Mouse (Mus musculus) mesoderm, embryonic 11.5 days (tissue): Measurements from ENCODE around the gene Gm49450.
"Not testable (repeated sequence)": the region's sequence is repeated elsewhere in the genome, so short reads cannot be mapped to it uniquely, and the experiment has no call there.

Experiments used
- DNase-seq: peaks from one replicate; pipeline ENCODE4 v3.0.0-alpha.2; 2012; ENCODE audit warnings: low read depth, low spot score

The Gm49450 gene

DNA sequence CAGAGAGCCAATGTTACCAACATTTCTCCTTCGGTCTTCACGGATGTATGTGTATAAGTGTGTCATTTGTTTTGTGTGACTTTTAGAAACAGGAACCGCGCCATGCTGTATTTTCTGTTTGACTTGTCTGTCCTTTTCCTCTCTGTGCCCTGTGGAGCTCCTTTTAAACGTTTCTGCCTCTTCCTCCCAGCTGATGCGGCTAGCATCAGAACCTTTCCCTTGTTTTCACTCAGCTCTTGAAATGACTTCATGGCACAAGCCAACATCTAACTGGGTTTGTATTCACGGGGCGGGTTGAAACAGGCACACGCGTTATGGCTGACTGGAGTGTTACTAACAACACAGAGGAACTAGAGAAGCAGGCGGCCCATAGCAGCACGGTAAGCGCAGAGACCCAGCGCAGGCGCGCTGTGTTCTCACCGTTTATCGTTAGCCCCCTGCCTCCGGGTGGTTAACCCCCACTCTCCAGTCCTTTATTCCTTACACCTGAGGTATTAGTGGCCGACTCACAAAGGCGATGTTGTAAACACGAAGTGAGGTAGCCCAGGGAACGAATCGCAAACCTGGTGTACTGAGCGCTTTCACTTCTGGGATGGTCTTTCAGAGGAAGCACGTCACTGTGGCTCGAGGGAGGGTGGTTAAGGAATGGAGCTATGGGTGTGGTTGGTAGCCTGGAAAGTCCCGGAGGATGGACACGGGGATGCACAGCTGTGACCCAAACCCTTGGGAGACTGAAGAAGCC lies 32.1 kb upstream of the Gm49450 start:
- peak; percentile 74 for DNase-seq

DNA sequence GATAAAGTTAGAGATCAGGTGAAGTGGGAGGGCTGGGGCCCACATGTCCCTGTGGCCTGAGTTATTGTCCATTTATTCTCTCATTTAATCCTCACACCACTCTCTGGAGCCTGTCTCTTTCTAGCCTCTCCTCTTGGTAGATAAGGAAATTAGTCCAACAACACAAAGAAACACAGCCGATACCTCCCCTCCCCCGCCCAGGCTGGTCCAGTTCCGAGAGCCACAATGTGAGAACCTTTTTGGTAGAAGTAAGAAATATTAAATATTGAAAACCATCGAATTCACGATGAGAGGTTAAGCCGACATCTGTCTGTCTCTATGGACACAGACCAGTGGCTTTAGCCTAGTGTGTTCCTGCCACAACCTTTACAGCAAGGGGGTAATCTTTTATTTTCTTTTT lies 31.3 kb upstream of the Gm49450 start:
- DNase-seq = no peak

DNA sequence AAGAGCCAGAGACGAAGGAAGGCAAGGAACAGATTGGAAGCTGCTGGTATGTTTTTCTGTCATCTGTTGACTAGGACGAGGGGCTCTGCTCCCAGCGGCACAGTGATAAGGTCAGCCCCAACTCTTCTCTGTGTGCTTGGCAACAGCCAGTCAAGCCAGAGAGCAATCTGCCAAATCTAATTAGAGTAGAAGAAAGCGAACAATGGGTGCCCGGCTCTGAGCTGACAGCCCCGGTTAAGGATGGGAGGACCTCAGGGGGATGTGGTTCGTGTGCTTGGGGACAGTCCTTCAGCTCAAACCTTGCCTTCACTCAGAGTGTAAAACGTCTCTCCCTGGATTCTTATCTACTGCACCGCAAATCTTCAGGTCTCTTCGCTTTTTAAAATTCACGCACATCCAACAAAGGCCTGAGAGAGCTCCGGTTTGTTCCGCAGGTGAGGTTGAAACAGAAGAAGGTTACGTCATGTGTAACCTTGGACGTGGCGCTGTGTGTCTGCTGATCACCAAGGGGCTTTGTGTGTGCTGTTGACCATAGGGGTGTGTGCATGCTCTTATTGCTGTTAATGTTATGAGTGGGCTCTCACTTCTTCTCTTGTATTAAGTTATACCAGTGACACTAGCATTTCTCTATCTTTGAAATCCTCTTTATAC lies 30.2 kb upstream of the Gm49450 start:
- DNase-seq = no peak

DNA sequence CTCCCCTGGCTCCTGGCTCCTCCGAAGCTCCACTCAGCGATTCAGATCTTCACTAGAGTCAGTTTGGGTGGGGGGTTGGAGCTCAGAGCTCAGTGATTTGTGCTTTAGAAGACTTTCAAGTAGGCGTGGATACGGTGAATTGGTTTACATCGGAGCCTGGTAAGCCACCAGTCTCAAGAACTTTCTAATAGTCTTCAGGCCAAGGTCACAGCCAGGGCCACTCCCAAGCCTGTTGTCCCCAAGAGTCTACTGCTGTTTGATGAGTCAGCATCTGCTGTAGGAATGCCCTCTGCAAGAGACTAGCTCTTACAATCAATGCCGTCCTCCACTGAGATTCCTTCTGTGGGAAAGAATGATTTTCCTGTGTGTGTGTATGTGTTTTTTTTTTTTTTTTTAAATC lies 28.7 kb upstream of the Gm49450 start:
- no peak for DNase-seq

DNA sequence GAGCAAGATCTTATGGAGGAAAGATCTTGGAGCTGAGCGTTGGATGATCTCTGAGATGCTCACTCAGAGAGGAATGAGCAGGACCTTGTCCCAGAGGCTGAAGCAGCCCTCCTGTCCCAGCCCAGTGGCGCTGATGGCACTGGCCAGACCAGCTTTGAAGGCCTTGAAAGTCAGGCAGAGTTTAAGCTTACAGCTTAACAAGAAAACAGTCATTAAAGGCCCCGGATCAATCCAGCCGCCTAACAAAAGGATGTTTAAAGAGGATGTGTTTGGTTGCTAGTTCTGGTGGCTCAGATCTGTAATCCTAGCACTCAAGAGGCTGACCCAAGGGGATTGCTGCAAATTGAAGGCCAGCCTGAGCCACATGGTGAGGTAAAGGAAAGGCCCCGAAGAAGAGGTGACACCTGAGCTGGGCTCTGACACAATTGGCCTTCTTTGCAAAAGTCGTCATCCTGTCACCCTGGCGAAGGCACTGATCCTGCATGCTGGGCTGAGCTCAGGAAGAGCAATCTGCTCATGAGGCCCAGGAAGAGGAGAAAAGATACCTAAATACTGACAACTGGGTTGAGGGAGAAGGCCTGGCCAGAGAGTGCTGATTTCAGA lies 26.8 kb upstream of the Gm49450 start:
- DNase-seq = no peak

DNA sequence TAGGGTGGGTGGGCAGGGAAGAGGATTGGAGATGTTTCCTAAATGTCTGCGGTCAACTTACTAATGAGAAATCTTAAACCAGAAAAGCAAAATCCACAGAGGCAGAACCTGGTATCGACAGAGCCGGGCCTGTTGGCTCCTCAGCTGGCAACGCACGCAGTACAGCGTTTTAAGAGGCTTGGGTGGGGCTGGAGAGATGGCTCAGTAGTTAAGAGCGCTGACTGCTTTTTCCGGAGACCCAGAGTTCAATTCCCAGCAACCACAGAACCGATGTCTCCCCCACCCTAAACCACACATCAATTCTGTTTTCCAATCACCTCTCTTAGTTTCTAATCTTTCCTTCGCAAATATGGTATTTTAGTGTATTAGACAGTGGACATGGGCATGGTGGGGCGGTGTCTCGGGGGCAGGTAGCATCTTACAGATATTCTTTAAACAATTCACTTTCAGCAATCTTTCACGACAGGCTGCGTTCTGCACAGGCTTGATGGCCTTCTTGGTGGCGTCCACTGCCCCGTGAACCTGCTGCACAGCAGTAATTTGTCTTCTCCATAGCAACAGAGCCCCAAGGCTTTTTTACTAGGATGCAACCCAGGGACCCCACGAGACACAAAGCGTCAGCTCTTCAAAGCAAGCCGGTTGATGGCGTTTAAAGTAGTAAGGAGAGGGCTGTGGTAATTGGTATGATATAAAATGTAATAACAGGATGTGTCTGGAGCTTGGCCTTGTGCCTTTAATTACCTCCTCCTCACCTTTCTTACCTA lies 25.2 kb upstream of the Gm49450 start:
- no peak for DNase-seq

DNA sequence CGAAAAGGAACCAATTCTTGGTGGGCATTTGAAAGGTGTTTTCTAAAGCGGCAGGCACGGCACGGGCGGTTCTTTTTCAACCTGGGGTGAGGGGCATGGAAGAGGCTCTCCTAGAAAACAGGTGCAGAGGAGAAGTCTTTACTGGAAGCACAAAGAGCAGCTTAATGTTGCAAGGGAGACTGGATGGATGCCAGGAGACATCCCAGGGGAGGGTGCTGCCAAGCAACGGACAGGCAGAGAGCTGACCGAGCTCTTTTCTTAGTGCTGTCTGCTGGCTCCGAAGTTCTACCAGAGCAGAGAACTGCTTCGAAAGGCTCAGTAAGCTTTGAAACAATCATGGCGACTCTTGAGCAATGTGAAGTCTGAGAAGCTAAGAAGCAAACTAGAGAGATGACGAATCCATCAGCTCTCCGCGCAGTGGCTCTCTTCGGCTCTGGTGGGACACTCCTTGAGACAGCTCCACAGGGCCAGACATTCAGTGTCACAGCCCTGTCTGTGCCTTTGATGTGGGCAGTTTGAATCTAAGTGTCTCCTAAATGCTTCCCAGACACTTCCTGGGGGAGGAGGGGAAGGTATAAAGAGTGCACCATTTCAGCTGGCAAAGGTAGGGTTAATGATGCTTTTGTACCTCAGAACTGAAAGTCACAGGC lies 24.5 kb upstream of the Gm49450 start:
- no peak for DNase-seq

DNA sequence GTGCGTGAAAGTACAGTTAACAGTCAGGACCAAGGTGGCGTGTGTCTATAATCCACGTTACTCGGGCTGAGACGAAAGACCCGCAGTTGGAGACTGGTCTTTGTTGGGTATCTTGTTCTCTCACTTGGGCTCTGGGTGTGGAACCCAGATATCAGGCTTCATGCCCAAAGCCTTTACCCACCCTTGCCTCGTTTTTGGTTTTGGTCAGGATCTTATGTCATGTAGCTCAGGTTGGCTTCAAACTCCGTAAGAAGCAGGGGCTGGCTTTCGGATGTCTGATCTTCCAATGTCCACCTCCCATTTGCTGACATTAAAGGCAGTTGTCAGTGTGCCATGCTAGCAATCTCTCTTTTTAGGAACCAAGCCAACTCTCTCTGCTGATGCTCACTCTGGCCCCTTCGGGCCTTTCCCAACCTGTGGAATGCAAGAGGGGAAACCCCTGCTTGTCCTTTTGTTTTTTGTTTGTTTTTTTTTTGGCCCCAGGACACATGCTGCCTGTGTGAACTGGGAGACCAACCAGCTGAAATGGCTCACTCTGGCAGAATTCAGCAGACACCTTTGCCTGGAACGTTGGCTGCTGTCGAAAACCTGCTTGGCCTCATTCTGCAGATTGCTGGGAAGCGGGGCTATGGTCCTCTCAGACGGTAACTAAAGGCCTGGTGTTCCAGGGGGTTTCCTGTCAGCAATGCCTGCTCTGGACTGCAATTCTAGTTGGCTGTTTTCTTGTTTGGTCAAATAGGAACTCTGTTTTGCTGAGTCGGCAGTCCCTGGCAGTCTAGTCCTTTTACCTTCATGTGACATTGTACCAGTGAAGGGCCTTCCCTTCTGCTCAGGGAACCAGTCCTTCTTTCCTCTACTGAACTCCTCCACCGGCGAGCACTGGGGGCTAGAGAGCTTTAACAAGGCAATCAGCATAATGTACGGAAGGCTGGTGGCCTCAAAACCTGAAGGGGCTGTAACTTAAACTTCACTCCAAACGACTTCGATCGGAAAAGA lies 23.7 kb upstream of the Gm49450 start:
- no peak for DNase-seq

DNA sequence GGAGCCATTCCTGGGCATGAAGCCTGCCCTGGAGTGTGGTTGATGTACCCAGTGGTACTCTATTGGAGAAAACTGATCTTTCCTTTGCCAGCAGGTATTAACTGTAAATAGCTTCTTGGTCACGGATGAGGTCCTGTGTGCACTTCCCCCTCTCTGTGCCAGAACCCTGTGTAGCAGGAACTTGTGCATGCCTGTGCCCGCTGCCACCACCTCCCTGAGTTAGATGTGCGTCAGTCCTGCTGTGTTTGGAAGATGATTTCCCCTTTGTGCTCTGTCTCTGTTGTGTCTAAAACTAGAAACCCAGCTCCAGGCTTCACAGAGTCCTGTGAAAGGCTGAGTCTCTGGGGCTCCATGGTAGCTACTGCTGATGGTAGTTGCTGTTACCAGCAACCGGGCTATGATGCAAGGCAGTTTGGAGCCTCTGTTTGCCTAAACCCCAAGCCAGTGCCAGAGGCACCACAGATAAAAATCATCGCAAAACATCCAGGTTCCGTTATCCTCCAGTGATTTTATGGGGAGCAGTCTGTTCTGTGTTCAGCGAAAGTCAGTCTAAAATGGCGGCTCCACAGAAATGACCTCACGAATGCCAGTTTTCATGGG lies 19.8 kb upstream of the Gm49450 start:
- DNase-seq = no peak

DNA sequence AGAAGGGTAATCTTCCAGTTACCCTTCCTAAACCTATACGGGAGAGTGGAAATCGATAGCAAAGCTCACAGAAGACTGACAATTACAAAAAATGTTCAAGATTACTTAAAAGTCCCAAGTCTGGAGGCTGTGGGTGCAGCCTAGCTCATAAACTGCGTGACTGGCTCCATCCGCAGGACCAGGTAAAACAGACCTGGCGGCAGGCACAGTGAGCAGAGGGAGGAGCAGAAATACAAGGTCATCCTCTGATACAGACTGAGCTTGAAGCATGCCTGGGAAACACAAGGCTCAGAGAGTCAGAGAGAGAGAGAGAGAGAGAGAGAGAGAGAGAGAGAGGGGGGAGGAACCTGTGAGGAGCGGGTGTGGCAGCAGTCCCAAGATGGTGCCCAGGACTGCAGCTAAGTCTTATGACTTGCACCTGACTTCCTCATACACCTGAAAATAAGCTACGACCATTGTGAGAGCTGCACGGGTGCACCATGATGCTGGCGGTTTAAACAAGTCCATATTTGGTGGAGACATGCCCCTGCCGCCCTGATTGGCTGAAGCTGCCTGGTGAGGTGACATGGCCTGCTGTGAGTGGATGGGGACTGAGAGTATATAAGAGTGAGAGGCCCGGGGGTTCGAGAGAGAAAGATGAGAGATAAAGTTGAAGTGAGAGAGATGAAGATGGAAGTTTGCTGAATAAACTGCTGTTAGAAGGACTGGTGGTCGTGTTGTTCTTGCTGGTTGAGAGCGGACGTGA lies 18.4 kb upstream of the Gm49450 start:
- not testable (repeated sequence) for DNase-seq

DNA sequence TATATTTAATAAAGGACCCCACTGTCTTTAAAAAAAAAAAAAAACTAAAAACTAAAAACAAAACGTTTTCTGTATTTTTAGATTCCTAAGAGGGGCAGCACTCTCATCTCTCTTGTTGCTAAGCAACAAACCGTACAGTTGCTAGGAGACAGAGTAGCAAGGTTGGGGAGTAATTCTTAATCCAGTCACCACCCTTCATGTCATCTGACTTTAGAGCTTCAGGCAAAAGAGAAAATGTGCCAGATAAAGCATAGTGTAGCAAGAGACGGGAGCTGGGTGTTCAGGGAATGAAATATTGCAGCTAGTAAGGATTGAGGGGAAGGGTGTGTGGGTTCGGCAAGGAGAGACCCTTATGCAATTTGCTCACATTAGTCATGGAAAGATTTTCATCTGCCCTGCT lies 17.8 kb upstream of the Gm49450 start:
- no peak for DNase-seq

DNA sequence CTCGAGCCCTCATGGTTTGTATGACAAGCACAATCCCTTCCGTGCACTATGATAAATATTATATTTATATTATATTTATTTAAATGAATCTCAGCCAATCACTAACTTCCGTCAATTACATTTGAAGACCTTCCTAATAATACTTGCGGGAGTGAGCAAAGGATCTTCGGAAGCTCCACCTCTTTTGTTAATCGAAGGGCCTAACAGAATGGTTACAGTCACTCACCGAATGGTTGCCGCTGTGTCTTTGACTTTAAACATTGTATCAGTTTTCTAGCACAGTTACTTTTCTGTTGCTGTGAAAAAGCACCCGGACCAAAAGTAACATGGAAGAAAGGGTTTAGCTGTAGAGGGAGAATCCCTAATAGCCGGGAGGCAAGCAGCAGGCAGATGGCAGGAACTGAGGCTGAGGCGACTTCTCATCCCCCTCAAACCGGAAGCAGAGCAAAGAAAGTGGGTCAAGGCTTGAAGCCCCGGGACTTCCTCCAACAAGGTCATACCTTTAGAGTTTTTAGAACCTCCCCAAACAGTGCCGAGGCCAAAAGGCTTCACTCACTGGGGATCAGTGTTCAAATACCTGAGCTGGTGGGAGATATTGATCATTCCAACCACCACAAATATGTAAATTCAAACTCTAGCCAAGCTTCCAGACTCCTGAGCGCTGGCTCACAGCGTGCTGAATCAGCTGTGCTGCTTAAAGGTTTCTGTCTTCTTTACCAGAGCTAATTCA lies 16.2 kb upstream of the Gm49450 start:
- no peak for DNase-seq

DNA sequence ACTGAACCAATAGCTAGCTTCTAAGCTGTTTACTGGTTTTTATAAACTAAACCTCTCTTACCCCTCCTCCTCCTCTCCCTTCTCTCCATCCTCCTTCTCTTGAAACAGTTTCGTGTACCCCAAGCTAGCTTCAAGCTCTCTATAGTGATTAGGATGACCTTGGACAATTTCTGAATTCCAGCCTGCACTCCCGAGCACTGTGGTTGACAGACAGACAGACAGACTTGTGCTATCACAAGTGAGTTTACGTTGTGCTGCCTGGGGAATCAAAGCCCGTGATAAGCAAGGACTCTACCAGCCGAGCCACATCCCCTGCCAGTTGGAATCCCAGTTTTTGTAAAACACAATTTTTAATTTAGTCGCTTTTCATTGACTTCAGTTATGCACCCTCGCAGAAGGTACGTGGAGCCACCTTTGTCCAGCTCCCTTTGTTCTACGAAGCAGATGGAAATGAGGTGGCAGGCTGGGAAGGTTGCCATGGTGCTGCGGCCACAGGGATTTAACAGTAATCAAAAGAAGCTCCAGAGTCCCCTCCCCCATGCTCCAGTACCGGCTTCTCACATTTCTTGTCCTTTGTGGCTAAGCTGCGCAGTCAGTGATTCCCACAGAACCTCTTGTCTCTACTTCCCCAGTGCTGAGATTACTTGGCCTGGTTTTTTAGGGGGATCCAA lies 15.5 kb upstream of the Gm49450 start:
- peak; percentile 94 for DNase-seq

DNA sequence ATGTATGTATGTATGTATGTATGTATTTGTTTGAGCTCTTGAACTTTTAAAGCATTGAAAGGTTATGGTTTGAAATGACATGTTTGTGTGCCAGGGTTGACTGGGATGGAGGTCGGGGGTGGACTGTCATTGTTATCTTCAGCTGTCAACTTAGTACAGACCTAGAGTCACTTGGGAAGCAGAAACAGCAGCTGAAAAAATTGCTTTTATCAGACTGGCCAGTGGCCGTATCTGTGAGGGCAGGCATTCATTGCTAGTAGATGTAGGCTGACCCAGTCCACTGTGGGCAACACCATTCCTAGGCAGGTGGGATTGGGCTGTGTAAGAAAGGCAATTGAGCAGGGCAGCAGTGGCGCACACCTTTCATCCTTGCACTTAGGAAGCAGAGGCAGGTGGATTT lies 6.2 kb upstream of the Gm49450 start:
- no peak for DNase-seq

DNA sequence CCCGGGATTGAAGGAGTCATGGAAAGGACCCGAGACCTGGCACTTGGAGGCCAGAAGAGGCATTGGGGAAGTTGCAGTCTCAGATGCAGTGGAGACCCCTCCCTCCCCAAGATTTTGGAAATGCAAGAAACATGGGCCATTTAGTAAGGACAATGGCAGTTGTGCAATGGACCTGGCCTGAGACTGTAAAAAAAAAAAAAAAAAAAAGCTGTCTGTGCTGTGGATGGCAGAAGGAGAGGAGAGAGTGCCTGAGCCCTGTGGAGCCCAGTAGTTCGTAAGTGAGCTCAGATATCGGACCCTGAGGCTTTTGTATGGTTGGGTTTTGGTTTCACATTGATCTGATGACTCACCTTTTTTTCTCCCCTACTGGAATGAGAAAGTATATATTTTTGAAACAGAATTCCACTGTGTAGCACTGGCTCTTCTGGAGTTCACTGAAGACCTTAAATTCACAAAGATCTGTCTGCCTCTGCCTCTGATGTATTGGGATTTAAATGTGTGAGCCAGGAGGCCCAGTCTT lies 5.6 kb upstream of the Gm49450 start:
- no peak for DNase-seq

DNA sequence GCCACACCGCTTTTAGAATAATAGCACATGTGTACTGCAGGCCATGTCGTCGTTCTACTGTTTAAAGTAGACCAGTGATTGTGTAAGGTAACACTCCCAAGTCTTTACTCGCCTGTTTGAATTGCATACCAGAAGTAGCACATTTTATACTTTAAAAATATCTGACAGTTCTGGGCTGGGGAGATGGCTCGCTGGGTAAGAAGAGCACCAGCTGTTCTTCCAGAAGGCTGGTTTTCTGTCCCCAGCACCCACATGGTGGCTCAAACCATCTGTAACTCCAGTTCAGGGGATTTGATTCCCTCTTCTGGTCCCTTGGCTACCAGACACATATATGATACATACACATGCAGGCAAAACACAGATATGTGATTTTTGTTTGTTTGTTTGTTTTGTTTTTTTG lies 4.1 kb upstream of the Gm49450 start:
- no peak for DNase-seq

DNA sequence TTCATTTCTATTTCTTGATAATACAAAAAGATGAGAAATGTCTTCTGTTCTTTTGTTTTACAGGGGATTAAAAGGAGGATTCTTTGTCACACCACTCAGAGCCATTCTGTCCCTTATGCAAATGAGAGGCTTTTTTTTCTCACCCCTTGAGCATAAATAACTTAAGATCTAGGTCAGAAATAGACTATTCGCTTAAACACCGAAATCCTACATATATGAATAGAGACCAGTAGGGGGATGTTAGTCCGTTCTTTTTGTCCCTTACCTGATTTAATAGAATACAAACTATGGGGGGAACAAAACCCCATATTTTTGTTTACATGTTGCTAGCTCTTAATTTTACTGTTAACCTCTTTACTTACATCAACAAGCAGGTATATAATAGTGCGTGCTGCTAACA lies 2.6 kb upstream of the Gm49450 start:
- DNase-seq = no peak

DNA sequence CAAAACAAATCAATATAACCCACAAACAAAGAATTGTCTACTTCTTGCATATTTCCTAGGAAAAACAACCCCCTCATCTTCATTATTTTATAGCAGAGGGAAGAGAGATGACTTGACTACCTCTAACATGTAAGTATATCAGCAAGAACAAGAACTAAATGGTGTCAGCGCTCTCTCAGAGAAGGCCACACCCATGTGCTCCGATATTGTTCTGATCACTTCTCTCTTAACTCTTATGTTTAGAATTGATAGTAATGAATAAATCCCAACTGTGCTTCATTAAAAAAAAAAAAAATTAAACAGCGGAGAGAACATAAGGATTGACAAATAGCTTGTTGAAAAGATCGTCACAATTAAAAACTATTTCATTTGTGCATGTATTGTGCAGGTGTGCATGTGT lies 2.0 kb upstream of the Gm49450 start:
- no peak for DNase-seq
